ENCODE assay signal across 8 mouse cellular contexts in genomic region chr1:131528081-131528507, GRCm38 (mm10). TPM values are rescaled to one million over a fixed set of nuclear protein-coding genes. Genes with fewer than 3 reads are reported as not detected.
A peak's percentile ranks its signal among the peaks of the same experiment; 100 is the strongest.
DNase-seq lines count a peak whose midpoint lies in the region; ATAC-seq and TF ChIP-seq lines count a peak whose summit lies in the region.

No protein-coding gene starts in this region.

- H3K27ac ChIP-seq in forebrain, embryonic 13.5 days: peak overlapping the region; percentile 88
- H3K27ac ChIP-seq in layer of hippocampus, adult 2 months: peak overlapping the region; percentile 47

- DNase-seq in NIH3T3 (ENCODE audit: low read depth): peak; percentile 81
- DNase-seq in c-Kit-positive CD71-positive TER-119-positive erythroid progenitor cells, embryonic 14.5 days (ENCODE audit: low spot score): peak; percentile 62
- peak; percentile 73 to 76 for DNase-seq in heart, postnatal 14 days
- no peak for DNase-seq in layer of hippocampus, adult 2 months (ENCODE audit: low spot score in 2 of 2)
- DNase-seq in lung, postnatal 25 days (ENCODE audit: low spot score): peak; percentile 69
- DNase-seq in right cerebral cortex, postnatal 25 days: peak; percentile 24
- no peak for DNase-seq in thymus, adult 18-20 months

- no peaks in the 10 kb centered on the region for H3K27me3 ChIP-seq in forebrain, embryonic 13.5 days

- intact Hi-C loops in heart, postnatal 14 days (cut with DNase I): loop anchor here (2.0 to 5.0 kb wide), 3 partner anchors 23 to 166 kb away; no protein-coding TSS in a partner anchor

- H3K36me3 ChIP-seq in forebrain, embryonic 13.5 days (ENCODE audit: poor library complexity, severe bottlenecking): no peaks in the 10 kb centered on the region

- H3K4me3 ChIP-seq in forebrain, embryonic 13.5 days: peak overlapping the region; percentile 86
- H3K4me3 ChIP-seq in layer of hippocampus, adult 2 months: peak overlapping the region; percentile 83

- peaks cover 53% of the 10 kb centered on the region for H3K4me1 ChIP-seq in forebrain, embryonic 13.5 days

- peak overlapping the region; percentile 74 for H3K9ac ChIP-seq in forebrain, embryonic 13.5 days

- WGBS in forebrain, embryonic 13.5 days: under 1% methylated on average over 34 of the region's 34 CpGs

- ATAC-seq in forebrain, embryonic 13.5 days: no peak

- H3K9me3 ChIP-seq in forebrain, embryonic 13.5 days (replicated peaks): no peaks in the 10 kb centered on the region

- H3K4me2 ChIP-seq in forebrain, embryonic 13.5 days: peak overlapping the region; percentile 93

- no peak for TF ChIP-seq CTCF in layer of hippocampus, adult 2 months (conservative IDR thresholded peaks at IDR 0.05)

RNA-seq across cellular contexts. Expression of gene Fam72a, which starts 0.4 kb away (rescaled TPM):
- polyA plus RNA-seq in forebrain, embryonic 13.5 days (2015; fragmentation: Nextera tagmentation; extraction: Ambion mirVana): 3.7 and 4.3 TPM in 2 replicates
- under 1 TPM; 0.83 to 0.93 TPM for total RNA-seq in heart, postnatal 14 days (2021)
- total RNA-seq in layer of hippocampus, adult 2 months (2021): 1 to 10 TPM in 1 of 2 experiments, under 1 TPM in 1; 0.88 to 1.7 TPM

RNA-seq across cellular contexts. Expression of gene Srgap2, which starts 0.9 kb away (rescaled TPM):
- polyA plus RNA-seq in forebrain, embryonic 13.5 days (2015; fragmentation: Nextera tagmentation; extraction: Ambion mirVana): 14.5 and 16.8 TPM in 2 replicates
- total RNA-seq in heart, postnatal 14 days (2021): 10 to 100 TPM; 25.0 to 29.4 TPM
- 10 to 100 TPM; 83.4 to 92.0 TPM for total RNA-seq in layer of hippocampus, adult 2 months (2021)

Comparison
In these comparisons a context has a peak if more than half of its experiments do, and no peak if none do; other contexts are left out.
1. DNase-seq: peak in NIH3T3 (single experiment), c-Kit-positive CD71-positive TER-119-positive erythroid progenitor cells, embryonic 14.5 days (single experiment), heart, postnatal 14 days (2 of 2), lung, postnatal 25 days (single experiment) and right cerebral cortex, postnatal 25 days (single experiment); none in layer of hippocampus, adult 2 months (0 of 2) and thymus, adult 18-20 months (0 of 2).